Mouse (Mus musculus): ENCODE data around the gene Ghrh.

GRCm38 (mm10) chr2:157375051-157375450 lies 27.7 kb upstream of the Ghrh start:
- TF ChIP-seq CTCF (IDR thresholded peaks at IDR 0.05; ENCODE audit: low read depth) (no peak), EP300 (optimal IDR thresholded peaks at IDR 0.05) (no peak)

Data from stomach, postnatal 0 days (tissue).